Mouse (Mus musculus) cerebellum, adult 2 months (tissue): ENCODE measurements around the gene Rnf113a2.

Experiments
- CTCF ChIP-seq: fragments of 200-500 bp; IDR thresholded peaks from 2 replicates; pipeline ENCODE4 v1.5.1; 2011; ENCODE audit warnings: low read depth, mild to moderate bottlenecking, control low read depth, low read length, moderate library complexity, borderline replicate concordance; ENCODE audit not compliant: insufficient read depth
- POLR2A ChIP-seq: fragments of 200-500 bp; IDR thresholded peaks from 2 replicates; pipeline ENCODE4 v1.6.1; 2011; ENCODE audit warnings: low read length, control low read depth, borderline replicate concordance; ENCODE audit not compliant: insufficient read depth

DNA sequence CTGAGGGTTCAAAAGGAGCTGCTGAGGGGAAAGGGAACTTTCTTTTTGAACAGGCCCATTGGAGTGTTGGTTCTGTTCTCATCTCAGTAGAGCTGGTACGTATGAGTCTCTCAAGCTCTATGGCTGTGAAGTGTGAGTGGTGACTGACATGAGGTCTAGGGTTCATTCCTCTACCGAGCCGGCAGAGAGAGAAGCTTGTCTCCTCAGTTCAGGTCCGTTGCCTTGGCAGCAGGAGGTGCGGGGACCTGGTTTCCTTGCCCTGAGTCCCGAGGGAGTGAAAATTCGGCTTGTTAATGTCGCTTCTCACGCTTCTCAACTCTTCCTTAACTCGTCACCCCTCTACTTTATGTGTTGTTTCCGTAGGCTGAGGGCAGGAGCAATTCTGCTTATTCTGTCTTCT lies 34.8 kb downstream of the Rnf113a2 start:
- TF ChIP-seq CTCF (no peak), POLR2A (no peak)
